Mouse (Mus musculus) brain, embryonic 14.5 days (tissue): ENCODE results near the gene Nup54.

Experiments
- CTCF ChIP-seq: fragments of 200-500 bp; IDR thresholded peaks from 2 replicates; pipeline ENCODE4 v1.5.1; 2012; ENCODE audit warnings: inconsistent platforms, mild to moderate bottlenecking, moderate library complexity, borderline replicate concordance; ENCODE audit not compliant: insufficient read depth, insufficient read length; ENCODE audit errors: extremely low read depth
- POLR2A ChIP-seq: fragments of 200-500 bp; IDR thresholded peaks from 2 replicates; pipeline ENCODE4 v1.6.1; 2012; ENCODE audit warnings: mild to moderate bottlenecking, inconsistent platforms, borderline replicate concordance; ENCODE audit not compliant: poor library complexity, insufficient read depth, insufficient read length, severe bottlenecking; ENCODE audit errors: extremely low read depth

GRCm38 (mm10) chr5:92370392-92370791, 64.6 kb downstream of the Nup54 start:
- TF ChIP-seq POLR2A: no peak
- TF ChIP-seq CTCF: no peak
